Mouse (Mus musculus) cerebellum, adult 2 months (tissue): ENCODE data around the gene Abcf1.

Source experiments
- CTCF ChIP-seq: fragments of 200-500 bp; IDR thresholded peaks from 2 replicates; pipeline ENCODE4 v1.5.1; 2011; ENCODE audit warnings: low read depth, mild to moderate bottlenecking, control low read depth, low read length, moderate library complexity, borderline replicate concordance; ENCODE audit not compliant: insufficient read depth
- POLR2A ChIP-seq: fragments of 200-500 bp; IDR thresholded peaks from 2 replicates; pipeline ENCODE4 v1.6.1; 2011; ENCODE audit warnings: low read length, control low read depth, borderline replicate concordance; ENCODE audit not compliant: insufficient read depth

- TF ChIP-seq POLR2A (peak; percentile 88; the same call in 1 of the 2 replicates), CTCF (no peak)
Measured at GRCm38 (mm10) chr17:35969418-35970389, at the start of gene Abcf1.
